Mouse (Mus musculus) embryonic fibroblast, embryonic 13.5 days (primary cell): ENCODE data around the gene Zfp455.
"Not testable (repeated sequence)": the region's sequence is repeated elsewhere in the genome, so short reads cannot be mapped to it uniquely, and the experiment has no call there.

Experiments used
- CTCF ChIP-seq: IDR thresholded peaks from 2 replicates; pipeline ENCODE4 v1.5.1; 2011; ENCODE audit warnings: mild to moderate bottlenecking, control low read depth, low read length, moderate library complexity, borderline replicate concordance; ENCODE audit not compliant: insufficient read depth
- POLR2A ChIP-seq: IDR thresholded peaks from 2 replicates; pipeline ENCODE4 v1.6.1; 2011; ENCODE audit warnings: low read depth, mild to moderate bottlenecking, control low read depth, low read length, moderate library complexity

GRCm38 (mm10) chr13:67172991-67173722, 21.1 kb upstream of the Zfp455 start, which contains the start of gene Rsl1:
- not testable (repeated sequence) for TF ChIP-seq CTCF
- peak; percentile 61 for TF ChIP-seq POLR2A
